Mouse (Mus musculus) spleen, postnatal 4 days (tissue): ENCODE measurements around the gene Siah1a.

Experiments used
- DNase-seq, 2 experiments: peaks; one replicate each; pipeline ENCODE4 v3.0.0; 2022; ENCODE audit warnings: low spot score in 2 of 2

Gene Siah1a

DNA sequence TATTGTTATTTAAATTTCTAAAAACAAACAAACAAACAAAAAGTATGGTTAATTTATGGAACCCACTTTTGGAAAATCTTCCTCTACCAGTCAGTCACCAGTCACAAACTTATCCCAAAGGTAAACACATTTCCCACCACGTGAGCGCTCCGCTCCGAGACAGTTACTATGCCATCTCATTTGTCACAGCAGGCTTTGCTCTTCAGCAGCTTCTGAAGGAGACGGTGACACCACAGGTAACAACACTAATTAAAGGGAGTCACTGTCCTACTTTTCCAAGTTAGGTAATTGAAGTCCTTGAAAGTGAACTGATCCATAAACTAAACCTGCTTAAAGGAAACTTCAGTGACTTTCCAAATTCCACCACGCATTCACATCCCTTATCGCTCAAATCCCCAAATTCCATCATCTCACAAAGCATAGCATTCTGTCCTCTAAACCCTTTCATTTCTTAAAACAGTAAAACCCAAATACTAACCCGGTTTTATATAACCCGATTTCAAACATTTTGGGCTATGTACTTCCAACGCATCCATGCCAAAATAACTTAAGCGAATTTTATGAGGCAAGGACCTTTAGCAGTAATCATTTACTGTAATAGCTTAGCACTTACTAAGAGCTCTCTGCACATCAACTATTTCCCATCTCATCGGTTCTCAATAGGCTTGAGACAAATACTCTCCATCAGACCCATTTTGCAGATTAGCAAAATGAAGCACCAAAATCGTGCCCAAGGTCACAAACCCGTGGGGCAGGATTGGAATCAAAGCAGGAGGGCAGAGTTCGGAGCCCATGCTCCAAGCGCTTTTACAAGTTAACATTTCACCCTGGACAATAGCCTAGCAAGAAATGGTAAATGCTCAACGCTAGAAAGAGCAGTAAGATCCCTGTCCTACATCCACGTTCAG lies 1.2 kb downstream of the Siah1a start:
- DNase-seq: no peak

DNA sequence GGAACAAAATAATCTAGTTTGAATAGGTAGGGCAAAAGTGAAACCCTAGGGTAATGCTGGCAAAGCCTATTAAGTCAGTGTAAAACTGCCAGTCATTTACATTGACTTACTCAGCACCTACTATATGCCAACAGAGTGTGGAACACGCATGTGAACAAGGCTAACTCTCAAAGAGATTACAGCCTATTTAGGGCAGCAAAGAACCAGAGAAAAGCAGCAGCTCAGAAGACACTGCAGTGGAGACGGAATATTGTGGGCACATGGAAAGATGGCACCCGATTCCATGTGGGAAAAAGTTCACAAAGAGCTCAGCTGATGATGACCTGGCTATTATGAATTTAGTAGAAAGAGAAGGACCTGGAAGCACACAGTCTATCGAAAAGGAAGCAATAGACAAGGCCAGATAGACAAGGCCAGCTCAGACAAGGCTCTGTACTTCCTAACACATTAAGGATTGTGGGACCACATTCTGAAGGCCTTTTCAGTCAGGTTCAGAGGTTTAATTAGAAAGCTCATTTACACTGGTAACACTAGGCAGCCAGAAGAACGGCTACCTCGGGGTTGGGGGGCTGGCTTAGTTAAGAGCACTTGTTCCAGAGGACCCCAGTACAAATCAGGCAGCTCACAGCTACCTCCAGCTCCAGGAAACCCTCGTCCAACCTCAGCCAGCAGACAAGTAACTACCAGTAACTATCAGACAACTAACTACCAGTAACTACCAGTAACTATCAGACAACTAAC lies 3.0 kb downstream of the Siah1a start:
- no peak for DNase-seq

- no peak for DNase-seq
Measured at GRCm38 (mm10) chr8:86741627-86742026, 4.1 kb downstream of the Siah1a start.

DNA sequence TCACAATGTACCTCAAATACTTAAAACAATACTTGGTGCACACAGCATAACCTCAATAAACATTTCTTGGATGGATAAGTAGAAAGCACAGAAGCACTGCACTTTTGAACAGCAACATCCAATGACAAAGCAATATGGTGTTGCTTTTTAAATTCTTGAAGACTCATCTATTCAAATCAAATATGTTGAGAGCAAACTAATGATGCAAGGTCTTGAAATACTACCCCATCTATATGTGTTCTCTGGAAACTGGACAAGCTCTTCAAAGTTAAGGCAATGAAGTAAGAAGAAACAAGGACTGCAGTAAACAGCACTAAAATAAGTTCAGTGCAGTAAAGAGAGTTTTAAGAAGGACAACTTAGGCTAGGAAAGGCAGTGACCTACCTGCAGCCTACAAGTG lies 4.8 kb downstream of the Siah1a start:
- no peak for DNase-seq

GRCm38 (mm10) chr8:86735446-86736111 lies 10.2 kb downstream of the Siah1a start:
- no peak for DNase-seq

- no peak for DNase-seq
Measured at GRCm38 (mm10) chr8:86734954-86735353, 10.8 kb downstream of the Siah1a start.

- no peak for DNase-seq
Measured at GRCm38 (mm10) chr8:86734171-86734570, 11.6 kb downstream of the Siah1a start.

- DNase-seq: no peak
Measured at GRCm38 (mm10) chr8:86730860-86731259, 14.9 kb downstream of the Siah1a start.

DNA sequence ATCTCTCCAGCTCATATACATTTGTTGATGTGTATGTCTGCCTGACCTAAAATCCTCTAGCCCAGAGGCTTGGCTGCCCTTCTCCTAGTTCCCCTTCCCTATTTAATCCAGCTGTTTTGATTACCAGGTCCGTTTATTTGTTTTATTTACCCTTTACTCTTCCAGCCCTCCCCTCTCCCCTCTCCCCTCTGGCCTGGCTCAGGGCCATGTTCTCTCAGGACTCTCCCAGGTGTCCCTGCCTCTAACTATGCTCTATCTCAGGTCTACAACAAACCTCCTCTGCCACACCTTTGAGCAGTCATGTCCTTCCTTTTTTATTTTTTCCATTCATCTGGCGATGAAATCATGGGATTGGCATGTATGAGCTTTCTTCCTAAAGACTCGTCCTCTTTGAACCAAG lies 15.4 kb downstream of the Siah1a start:
- no peak for DNase-seq

DNA sequence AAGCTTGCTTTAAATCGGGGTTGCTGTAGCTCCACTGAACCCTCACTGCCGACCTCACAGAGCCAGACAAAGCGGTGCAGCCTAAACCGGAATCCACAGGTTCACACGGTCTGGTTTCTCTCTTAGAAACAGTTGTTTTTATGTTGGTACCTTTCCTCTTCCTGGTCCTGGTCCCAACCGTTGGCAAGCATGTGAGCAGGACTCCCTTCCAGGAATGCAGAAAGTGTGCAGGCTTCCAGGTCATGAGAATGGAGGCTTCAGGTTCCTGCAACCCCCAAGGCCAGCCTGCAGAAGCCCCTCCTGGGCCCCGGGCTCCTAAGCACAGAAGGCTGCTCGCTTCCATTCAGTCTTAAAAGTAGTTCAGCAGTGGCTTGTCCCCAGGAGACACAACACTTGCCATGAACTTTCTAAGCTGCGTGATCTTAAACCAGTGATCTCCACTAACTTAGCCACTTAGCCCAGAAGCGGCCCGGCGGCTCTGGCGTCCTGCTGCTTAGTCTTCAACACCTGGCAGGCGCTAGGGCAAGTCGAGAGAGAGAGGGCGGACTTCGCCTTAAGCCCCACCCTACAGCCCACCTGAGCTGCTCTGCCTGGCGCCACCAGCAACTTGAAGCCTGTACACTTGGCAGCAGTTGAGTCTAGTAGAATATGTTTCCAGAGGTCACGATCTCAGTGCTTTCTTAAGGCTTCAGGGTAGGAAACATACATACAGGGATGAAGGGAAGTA lies 17.3 kb downstream of the Siah1a start:
- DNase-seq: no peak

DNA sequence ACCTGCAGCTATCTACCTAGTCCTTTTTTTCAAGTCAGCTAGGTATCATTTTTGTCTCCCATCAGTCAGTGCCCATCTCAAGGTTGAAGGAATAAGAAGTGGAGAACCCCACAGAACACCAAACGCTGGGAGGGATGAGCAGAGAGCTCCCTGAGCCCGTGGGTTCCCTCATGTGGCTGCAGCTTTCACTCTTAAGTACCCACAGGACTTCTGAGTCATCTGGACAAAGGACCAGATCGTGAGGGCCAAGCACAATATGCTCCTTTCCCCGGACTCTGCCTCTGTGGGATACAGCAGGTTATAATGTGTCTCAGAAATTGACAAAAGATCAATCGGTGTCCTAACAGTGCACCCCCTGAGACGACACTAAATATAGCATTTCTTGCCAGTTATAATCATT lies 18.8 kb downstream of the Siah1a start:
- DNase-seq: no peak

DNA sequence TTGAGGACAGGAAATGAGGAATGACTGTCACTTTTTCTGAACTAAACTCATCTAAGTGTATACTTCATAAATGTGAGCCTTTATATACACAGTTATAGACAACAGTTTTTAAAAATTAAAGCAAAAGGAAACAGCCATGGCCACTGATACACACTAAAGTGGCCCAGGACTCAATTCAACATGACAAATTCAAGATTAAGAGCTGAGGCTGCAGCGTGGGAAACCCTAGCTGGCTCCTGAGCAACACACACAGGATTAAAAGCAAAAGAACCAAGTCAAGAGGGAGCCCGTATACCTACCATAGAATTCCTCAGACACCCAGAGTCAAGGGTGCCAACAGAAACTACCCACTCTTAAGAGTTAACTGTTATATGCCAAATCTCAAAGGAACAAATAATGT lies 24.2 kb downstream of the Siah1a start:
- DNase-seq: no peak

DNA sequence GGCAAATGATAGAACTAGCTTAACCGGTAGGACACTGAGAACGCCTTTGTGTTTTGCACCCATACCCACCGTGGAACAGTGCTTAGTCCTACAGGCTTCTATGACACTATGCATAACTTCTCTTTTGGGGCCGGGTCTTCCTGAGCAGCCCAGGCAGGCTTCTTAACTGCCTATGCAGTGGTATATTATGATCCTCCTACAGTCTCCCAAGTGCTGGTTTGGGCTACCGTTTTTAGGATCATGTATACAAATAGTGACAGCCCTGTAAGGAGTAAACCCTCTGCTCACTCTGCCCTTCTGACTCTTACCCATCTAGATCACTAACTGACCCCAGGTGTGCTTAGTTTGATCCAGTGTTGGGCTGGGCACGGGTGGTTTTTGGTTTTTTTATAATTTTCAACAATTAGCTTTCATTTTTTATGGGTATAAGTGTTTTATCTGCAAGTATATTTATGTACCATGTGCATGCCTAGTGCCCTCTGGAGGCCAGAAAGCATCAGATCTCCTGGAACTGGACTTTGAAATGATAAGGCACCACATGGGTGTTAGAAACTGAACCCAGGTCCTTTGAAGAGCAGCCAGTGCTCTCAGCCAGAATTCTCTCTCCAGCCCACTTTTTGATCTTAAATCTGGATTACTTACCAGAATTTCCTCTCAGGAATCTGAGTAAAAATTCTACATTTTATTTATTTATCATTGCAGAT lies 24.8 kb downstream of the Siah1a start:
- DNase-seq: no peak

GRCm38 (mm10) chr8:86719368-86719767 lies 26.4 kb downstream of the Siah1a start:
- no peak for DNase-seq

GRCm38 (mm10) chr8:86718332-86718994 lies 27.3 kb downstream of the Siah1a start:
- no peak for DNase-seq

DNA sequence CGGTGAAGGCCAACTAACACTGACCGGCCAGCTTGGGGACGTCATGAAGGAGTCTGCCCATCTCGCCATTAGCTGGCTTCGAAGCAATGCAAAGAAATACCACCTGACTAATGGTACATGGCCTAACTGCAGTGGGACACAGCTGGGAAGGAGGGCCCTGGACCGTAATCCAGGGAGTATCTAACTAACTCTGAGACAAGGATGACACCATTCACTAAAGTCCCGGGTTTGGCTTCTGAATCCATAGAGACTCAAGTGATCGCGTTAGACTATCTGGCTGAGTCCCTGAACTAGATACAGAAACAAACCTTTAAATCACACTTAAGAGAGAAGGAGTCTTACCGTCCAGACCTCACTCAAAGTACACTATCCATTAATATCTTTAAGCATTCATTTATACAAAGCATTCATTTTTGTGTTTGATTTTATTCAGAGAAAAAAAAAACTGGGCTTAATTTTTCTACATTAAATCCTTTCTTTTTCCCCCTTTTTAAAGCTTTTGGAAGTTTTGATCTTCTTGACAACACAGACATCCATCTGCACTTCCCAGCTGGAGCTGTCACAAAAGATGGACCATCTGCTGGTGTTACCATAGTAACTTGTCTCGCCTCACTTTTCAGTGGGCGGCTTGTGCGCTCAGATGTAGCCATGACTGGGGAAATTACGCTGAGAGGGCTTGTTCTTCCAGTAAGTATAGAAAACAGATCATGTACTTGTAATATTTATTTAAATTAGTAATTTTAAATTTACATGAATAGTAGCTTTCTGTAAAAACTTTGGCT lies 32.1 kb downstream of the Siah1a start:
- no peak for DNase-seq

DNA sequence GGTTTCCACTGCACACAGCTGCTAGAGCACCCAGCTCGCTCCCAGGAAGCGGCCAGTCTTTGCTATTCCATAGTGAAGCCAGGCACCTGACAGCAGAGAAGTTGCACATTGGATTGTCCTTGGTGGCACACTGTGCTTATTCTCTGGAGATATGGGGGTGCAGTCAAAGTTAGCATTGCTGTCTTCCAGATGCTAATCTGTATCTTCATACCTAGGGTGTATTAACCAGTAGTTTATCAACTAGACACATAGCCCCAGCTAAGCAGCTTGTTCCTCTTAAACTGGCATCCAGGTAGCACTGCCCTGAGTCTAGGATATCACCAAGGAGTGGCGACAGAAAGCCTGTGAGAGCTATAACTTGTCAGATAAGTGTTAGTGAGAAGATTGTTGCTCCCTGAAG lies 33.1 kb downstream of the Siah1a start:
- no peak for DNase-seq

- peak in 1 of 2 experiments; percentile 26 for DNase-seq
Measured at GRCm38 (mm10) chr8:86707873-86708272, 37.9 kb downstream of the Siah1a start.

DNA sequence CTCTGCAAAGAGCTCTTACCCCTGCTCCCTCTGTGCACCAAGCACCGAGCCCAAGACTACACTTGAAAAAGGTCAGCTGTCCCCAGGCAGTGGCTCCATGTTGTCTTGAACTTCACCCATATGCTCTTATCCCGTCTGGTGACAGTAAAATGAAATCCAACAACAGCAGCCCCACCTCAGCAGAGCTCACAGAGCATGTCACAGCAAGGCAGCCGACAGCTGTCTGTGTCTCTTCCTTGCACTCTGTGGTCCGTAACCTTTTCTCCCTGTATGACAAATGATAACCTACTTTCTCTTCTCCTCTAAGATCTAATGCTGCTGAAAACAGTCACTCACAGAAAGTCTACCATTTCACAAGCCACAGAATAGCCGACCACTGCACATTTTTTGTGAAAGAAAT lies 39.0 kb downstream of the Siah1a start:
- no peak for DNase-seq

- DNase-seq: no peak
Measured at GRCm38 (mm10) chr8:86705317-86705716, 40.4 kb downstream of the Siah1a start.
